Mouse (Mus musculus): ENCODE results near the gene Tma7. TPM values are rescaled to one million over a fixed set of nuclear protein-coding genes. Genes with fewer than 3 reads are reported as not detected.

Tma7 gene
- polyA plus RNA-seq, 1 experiment, result 161 TPM

DNA sequence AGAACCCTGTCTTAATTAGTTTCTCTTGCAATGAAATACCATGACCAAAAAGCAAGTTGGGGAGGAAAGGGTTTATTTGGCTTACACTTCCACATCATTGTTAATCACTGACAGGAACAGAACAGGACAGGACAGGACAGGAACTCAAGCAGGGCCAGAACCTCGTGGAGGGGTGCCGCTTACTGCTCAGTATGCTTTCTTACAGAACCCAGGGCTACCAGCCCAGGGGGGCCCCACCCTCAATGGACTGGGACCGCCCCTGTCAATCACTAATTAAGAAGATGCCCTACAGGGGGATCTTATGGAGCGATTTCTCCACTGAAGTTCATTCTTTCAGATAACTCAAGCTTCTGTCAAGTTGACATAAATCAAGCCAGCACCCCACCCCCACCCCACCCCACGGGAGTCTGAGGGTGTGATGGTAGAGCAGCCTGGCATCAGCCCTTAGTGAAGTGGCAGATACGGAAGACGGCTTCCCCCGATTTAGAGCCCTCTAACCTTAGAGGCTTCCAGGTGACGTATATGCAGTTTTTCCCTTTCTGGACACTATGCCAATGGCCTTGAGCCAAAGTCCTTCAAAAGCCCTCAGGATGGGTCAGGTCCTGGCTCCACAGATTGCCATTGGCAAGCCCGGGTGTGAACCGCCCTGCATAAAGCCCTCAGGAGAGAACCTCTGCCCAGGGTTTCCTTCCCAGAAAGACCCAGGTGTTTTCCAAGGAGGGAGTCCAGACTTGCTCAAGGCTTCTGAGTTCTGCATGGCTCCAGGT is 11.6 kb upstream of the Tma7 start:
- TF ChIP-seq CTCF (IDR thresholded peaks at IDR 0.05; ENCODE audit: borderline replicate concordance, extremely low read depth, insufficient read depth, insufficient read length), result no peak
- TF ChIP-seq POLR2A (IDR thresholded peaks at IDR 0.05; ENCODE audit: borderline replicate concordance, extremely low read depth, insufficient read depth, insufficient read length, poor library complexity, severe bottlenecking), result no peak

DNA sequence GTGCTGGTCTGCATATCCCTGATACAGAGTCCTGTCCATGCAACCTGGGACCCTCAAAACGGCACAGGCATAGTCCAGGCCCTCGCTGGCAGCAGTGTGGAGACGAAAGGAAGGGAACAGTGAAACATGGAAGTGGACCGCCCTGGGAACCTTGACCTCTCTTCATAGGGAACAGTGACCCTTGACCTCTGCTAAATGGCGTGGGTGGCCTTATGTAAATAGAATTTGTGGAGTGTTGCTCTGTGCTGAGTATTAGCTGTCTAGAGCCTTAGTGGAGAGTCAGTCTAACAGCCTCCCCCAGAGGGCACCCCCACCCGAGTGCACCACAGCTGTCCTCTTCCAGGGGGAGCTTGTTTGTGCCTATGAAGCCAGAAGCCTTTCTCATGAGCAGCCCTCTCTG is 10.4 kb upstream of the Tma7 start:
- TF ChIP-seq POLR2A (IDR thresholded peaks at IDR 0.05; ENCODE audit: borderline replicate concordance, extremely low read depth, insufficient read depth, insufficient read length, poor library complexity, severe bottlenecking), result no peak
- no peak for TF ChIP-seq CTCF (IDR thresholded peaks at IDR 0.05; ENCODE audit: borderline replicate concordance, extremely low read depth, insufficient read depth, insufficient read length)
- DNase-seq (ENCODE audit: low read depth), result no peak

More for the DNA sequence above, 11.6 kb upstream of the Tma7 start:
- peak; percentile 9 for DNase-seq (ENCODE audit: low read depth)

DNA sequence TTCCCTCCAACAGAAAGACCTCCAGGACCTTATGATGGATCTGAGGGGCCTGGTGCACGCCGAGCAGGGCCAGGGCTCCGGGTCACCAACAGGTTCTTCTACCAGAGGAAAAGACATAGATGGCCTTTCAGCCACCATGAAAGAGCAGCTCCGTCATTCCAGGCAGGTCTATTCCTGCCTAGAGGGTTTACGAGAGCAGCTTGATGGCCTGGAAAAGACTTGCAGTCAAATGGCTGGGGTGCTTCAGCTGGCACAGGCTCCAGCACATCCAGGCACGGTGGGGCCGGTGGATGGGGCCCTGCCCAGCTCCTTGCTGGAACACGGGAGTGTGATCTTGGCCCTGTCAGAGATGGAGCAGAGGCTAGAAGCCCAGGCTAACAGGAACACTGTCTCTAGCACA is 9.4 kb upstream of the Tma7 start:
- no peak for DNase-seq (ENCODE audit: low read depth)
- TF ChIP-seq CTCF (IDR thresholded peaks at IDR 0.05; ENCODE audit: borderline replicate concordance, extremely low read depth, insufficient read depth, insufficient read length) (no peak), POLR2A (IDR thresholded peaks at IDR 0.05; ENCODE audit: borderline replicate concordance, extremely low read depth, insufficient read depth, insufficient read length, poor library complexity, severe bottlenecking) (no peak)

DNA sequence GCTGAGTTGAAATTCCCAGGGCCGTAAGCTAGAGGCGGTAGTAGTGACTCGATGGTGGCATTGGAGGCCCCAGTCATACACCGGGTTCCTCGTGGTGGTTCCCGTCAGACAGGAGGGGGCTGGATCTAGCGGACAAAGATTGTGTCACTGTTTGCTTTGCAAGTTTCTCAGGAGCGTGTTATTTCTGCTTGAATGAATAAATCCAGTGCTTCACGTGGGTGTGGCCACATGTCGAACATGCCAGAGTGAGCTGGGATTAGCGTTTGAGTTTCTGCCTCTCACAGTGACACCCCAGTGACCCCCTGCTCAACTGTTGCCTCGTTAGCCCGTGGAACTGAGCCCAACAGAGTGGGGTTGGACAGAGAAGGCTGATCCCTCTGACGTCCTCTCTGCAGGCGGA is 8.1 kb upstream of the Tma7 start:
- TF ChIP-seq POLR2A (IDR thresholded peaks at IDR 0.05; ENCODE audit: borderline replicate concordance, extremely low read depth, insufficient read depth, insufficient read length, poor library complexity, severe bottlenecking) (no peak), CTCF (IDR thresholded peaks at IDR 0.05; ENCODE audit: borderline replicate concordance, extremely low read depth, insufficient read depth, insufficient read length) (no peak)
- DNase-seq (ENCODE audit: low read depth), result peak; percentile 55

DNA sequence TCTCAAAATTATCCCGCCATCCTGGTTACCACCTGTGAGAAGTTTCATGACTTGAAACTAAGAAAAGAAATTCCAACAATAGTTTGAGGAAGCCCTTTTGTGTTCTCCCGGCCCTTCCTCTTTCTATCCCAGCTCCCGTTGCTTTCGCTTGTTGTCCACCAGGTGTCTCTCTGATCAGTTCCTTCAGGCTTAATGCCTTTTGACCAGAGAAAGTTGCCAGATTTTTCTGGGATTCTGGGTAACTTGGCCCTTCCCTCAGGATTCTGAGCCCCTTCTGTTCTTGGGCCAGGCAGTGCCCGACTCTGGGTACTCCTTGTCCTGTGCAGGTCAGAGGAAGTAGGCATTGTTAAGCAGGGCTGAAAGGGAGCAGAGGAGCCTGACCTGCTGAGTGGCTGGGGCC is 5.6 kb upstream of the Tma7 start:
- no peak for TF ChIP-seq POLR2A (IDR thresholded peaks at IDR 0.05; ENCODE audit: borderline replicate concordance, extremely low read depth, insufficient read depth, insufficient read length, poor library complexity, severe bottlenecking)
- peak; percentile 69; the same call in 1 of the 2 replicates for TF ChIP-seq CTCF (IDR thresholded peaks at IDR 0.05; ENCODE audit: borderline replicate concordance, extremely low read depth, insufficient read depth, insufficient read length)
- DNase-seq (ENCODE audit: low read depth), result peak; percentile 68

DNA sequence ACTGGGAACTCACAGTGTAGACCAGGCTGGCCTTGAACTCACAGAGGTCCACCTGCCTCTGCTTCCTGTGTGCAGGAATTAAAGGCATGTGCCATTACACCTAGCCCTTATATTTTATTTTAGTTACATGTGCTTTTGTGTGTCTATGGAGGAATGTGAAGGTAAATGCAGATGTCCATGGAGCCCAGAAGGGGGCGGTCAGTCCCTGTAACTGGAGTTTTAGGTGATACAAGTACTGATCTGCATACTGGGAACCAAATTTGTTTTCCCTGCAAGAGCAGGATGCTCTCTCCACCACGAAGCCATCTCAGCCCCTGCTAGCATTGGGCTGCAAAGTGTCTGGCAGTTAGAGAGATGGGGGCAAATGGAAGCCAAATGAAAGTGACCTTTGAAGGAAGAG is 2.5 kb upstream of the Tma7 start:
- peak; percentile 78 for DNase-seq (ENCODE audit: low read depth)
- peak; percentile 60; the same call in 1 of the 2 replicates for TF ChIP-seq CTCF (IDR thresholded peaks at IDR 0.05; ENCODE audit: borderline replicate concordance, extremely low read depth, insufficient read depth, insufficient read length)
- no peak for TF ChIP-seq POLR2A (IDR thresholded peaks at IDR 0.05; ENCODE audit: borderline replicate concordance, extremely low read depth, insufficient read depth, insufficient read length, poor library complexity, severe bottlenecking)

DNA sequence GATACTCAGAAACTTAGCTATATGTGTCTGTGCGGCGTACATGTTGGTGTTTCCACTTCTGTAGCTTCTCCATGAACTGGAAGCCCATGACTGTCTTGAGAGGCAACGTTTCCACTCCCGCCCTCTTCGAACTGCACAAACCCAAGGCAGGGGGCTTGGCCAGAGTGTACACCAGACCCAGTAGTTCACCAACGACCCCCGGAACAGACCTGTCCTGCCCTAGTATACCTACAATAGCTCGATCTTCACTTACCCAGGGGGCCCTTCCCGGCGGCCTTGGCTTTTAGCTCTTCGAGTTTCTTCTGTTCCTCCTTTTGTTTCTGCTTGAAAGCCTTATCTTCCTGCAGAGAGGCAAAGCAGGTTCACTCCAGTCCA is 651 bp downstream of the Tma7 start:
- TF ChIP-seq CTCF (IDR thresholded peaks at IDR 0.05; ENCODE audit: borderline replicate concordance, extremely low read depth, insufficient read depth, insufficient read length) (no peak), POLR2A (IDR thresholded peaks at IDR 0.05; ENCODE audit: borderline replicate concordance, extremely low read depth, insufficient read depth, insufficient read length, poor library complexity, severe bottlenecking) (no peak)
- DNase-seq (ENCODE audit: low read depth), result no peak

DNA sequence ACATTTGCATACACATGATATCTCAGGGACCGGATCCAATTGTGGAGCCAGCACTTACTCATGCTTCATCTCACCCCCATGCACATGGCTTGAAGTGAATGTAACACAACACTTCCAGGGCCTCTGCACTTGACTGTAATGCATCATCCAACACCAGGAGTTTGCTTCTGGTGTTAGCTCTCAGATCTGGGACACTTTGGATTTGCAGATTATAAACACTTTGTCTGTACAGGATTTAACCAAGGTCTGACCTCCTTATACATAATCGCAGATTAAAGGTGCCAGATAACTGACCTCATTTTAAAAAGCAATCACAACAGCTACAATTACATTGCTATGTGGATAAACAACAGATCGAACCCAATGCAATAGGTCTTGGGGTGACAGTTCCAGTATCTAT is 1.9 kb downstream of the Tma7 start:
- no peak for TF ChIP-seq CTCF (IDR thresholded peaks at IDR 0.05; ENCODE audit: borderline replicate concordance, extremely low read depth, insufficient read depth, insufficient read length)
- TF ChIP-seq POLR2A (IDR thresholded peaks at IDR 0.05; ENCODE audit: borderline replicate concordance, extremely low read depth, insufficient read depth, insufficient read length, poor library complexity, severe bottlenecking), result no peak

DNA sequence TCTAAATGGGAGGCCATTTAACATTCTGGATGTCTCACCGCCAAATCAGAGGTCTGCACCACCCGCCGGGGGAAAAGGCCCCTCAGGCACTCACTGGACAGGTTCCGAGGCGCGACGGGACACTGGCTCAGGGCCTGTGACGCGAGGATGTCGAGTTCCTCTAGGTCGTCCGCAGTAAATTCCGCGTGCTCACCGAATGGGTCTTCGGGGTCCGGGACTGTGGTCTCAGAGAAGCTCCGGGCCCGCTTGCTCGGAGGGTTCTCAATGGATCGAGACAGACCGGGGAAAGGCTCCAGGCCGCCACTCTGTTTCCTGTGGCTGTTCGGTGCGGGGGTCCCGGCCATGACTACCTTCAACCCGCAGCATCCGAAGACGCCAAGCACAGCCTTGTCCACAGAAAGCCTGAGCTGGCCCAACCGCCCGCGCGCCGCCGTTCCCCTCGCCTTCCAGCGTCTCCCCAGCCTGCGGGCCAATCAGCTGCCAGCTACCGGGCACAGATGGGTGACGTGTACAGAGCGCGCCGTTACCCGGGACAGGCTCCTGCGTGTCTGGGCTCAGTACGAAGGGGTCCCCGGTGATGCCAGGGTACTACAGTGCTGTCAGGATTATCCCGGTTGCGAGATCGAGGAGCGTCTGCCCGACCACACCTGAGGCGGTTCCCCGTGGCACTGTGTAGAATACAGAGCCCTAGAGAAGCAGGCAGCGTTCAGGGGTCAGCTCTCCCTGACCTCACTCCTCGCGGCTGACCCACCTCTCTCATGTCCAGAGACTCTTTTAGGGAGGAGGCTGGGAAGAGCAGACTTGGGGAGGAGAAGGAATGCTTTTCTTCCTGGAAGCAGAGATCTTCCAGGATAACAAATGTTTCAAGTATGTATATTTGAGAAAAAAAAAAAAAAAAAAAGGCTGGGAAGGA is 8.5 kb downstream of the Tma7 start, which contains the start of gene Atrip:
Gene Atrip, minus strand, starts transcription at position 464 of the 913 bp plus-strand sequence.
- TF ChIP-seq CTCF (IDR thresholded peaks at IDR 0.05; ENCODE audit: borderline replicate concordance, extremely low read depth, insufficient read depth, insufficient read length) (no peak), POLR2A (IDR thresholded peaks at IDR 0.05; ENCODE audit: borderline replicate concordance, extremely low read depth, insufficient read depth, insufficient read length, poor library complexity, severe bottlenecking) (no peak; the same call in 1 of the 2 replicates)
- peak; percentile 98 for DNase-seq (ENCODE audit: low read depth)

More for the DNA sequence above, 1.9 kb downstream of the Tma7 start:
- DNase-seq (ENCODE audit: low read depth), result no peak

DNA sequence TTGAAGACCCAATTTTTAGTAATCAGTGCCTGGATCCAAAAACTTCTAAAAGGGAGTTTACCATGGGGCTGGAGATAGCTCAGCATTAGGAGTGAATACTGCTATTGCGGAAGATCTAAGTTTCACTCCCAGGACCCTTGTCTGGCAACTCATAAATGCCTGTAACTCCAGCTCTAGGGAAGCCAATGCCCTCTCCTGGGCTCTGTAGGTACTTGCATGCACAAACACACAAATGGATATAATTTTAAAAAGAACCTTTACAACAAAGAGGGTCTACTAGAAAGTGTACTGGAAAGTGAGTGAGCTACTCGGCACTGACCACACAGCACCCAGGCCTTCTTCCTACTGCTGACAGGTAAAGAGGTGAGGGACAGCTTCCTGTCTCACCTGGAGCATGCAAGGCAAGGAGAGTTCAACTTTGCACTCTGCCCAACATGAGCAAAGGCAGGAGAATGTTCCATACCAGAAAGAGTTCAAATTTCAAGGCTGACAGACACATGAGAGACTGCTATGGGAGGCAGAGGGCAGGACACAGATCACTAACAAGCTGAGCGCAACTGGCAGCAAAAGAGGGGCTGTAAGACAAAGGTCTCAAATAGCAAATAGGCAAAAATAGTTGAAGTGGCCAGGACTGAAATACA is 14.2 kb downstream of the Tma7 start:
- no peak for DNase-seq (ENCODE audit: low read depth)
- TF ChIP-seq POLR2A (IDR thresholded peaks at IDR 0.05; ENCODE audit: borderline replicate concordance, extremely low read depth, insufficient read depth, insufficient read length, poor library complexity, severe bottlenecking) (no peak), CTCF (IDR thresholded peaks at IDR 0.05; ENCODE audit: borderline replicate concordance, extremely low read depth, insufficient read depth, insufficient read length) (peak; percentile 17; the same call in 1 of the 2 replicates)

DNA sequence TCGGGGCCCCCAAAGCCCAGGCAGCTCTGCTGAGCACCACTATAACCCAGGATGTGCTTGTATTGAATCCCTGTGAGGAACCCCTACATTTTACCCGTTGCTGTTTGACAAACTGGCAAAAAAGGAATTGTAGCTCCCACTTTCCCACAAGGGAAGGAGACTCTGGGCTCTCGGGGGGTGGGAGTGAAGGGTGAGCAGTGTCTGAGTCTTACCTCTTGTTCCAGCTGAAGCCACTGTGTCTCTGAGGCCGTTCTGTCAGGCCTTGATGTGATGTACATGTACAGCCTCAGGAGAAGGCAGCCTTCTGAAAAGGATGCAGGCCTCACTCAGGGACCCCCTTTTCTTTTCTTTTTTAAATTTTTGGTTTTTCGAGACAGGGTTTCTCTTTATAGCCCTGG is 21.5 kb downstream of the Tma7 start:
- TF ChIP-seq CTCF (IDR thresholded peaks at IDR 0.05; ENCODE audit: borderline replicate concordance, extremely low read depth, insufficient read depth, insufficient read length) (no peak), POLR2A (IDR thresholded peaks at IDR 0.05; ENCODE audit: borderline replicate concordance, extremely low read depth, insufficient read depth, insufficient read length, poor library complexity, severe bottlenecking) (no peak)
- no peak for DNase-seq (ENCODE audit: low read depth)
